Mouse (Mus musculus): Measurements from ENCODE around the gene Epha7.

DNA sequence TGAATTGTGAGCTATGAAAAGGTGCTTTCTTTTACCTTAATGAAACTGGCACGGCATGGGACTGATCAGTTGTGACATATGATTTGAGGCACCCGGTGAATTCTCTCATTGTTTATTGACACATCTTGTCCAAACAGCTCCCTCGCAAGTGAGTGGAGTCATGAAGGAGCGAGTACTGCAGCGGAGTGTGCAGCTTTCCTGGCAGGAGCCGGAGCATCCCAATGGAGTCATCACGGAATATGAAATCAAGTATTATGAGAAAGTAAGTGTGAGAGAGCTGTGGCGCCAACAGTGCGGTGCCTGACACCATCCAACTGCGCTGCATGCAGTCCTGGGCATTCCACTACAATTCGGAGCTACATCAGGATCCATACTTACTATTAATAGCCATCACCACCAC is 122.6 kb downstream of the Epha7 start:
- TF ChIP-seq POLR2A (IDR thresholded peaks at IDR 0.05; ENCODE audit: low read depth, low read length) (no peak), CTCF (conservative IDR thresholded peaks at IDR 0.05; ENCODE audit: insufficient read depth, insufficient read length, low read depth, low read length) (no peak)

Data from kidney, adult 2 months (tissue).